Mouse (Mus musculus) intestine, postnatal 0 days (tissue): ENCODE measurements around the gene Wdr31. TPM values are rescaled to one million over a fixed set of nuclear protein-coding genes. Genes with fewer than 3 reads are reported as not detected.

ENCODE experiments used
- ATAC-seq: fragments of 200-750 bp; cut with Nextera tagmentation; 2 replicates; pipeline ENCODE4 v1.8.0; 2017; ENCODE audit warnings: mild to moderate bottlenecking, moderate TSS enrichment, moderate library complexity
- H3K27ac ChIP-seq: fragments of 300-500 bp; sonication (generic); 2 replicates; pipeline ENCODE4 v1.5.1; 2014; ENCODE audit warnings: mild to moderate bottlenecking, low read depth, low read length, moderate library complexity
- H3K27me3 ChIP-seq: fragments of 300-500 bp; sonication (generic); replicated peaks from 2 replicates; pipeline ENCODE4 v1.6.1; 2014; ENCODE audit warnings: low read length, mixed read lengths; ENCODE audit not compliant: control insufficient read depth, insufficient read depth
- H3K36me3 ChIP-seq: fragments of 300-500 bp; sonication (generic); 2 replicates; pipeline ENCODE4 v1.6.1; 2014; ENCODE audit warnings: mild to moderate bottlenecking, moderate library complexity; ENCODE audit not compliant: control insufficient read depth, insufficient read depth
- H3K4me1 ChIP-seq: fragments of 300-500 bp; sonication (generic); replicated peaks from 2 replicates; pipeline ENCODE4 v1.6.1; 2014; ENCODE audit warnings: antibody characterized with exemption, low read length, mixed read lengths; ENCODE audit not compliant: control insufficient read depth, insufficient read depth
- H3K4me2 ChIP-seq: fragments of 300-500 bp; sonication (generic); replicated peaks from 2 replicates; pipeline ENCODE4 v1.6.1; 2014; ENCODE audit warnings: low read depth, mild to moderate bottlenecking, moderate library complexity
- H3K4me3 ChIP-seq: fragments of 300-500 bp; sonication (generic); 2 replicates; pipeline ENCODE4 v1.5.1; 2014; ENCODE audit warnings: low read depth, low read length
- H3K9ac ChIP-seq: fragments of 300-500 bp; sonication (generic); 2 replicates; pipeline ENCODE4 v1.6.1; 2014; ENCODE audit warnings: mild to moderate bottlenecking, low read depth, low read length
- H3K9me3 ChIP-seq: fragments of 300-500 bp; sonication (generic); 2 replicates; pipeline ENCODE4 v1.6.1; 2016; ENCODE audit warnings: mixed run types; ENCODE audit not compliant: control insufficient read depth
- CTCF ChIP-seq: sonication (generic); IDR thresholded peaks from 2 replicates; pipeline ENCODE4 v1.5.1; 2016; ENCODE audit warnings: low read depth, mild to moderate bottlenecking, control low read depth, antibody characterized with exemption, moderate library complexity
- WGBS: fragments of 180-500 bp; shearing (Covaris S2); extraction: QIAGEN DNeasy Blood & Tissue Kit; methylation state at CpG from one replicate; pipeline ENCODE4 v1.1.7; 2014; 5-methylcytosine and 5-hydroxymethylcytosine counted together
- polyA plus RNA-seq: library from polyadenylated mRNA; unstranded; fragments of >200 nt; fragmentation: Nextera tagmentation; extraction: Ambion mirVana; gene quantifications from 2 replicates; pipeline ENCODE4 v1.2.1, GENCODE M21; 2015

The Wdr31 gene
- polyA plus RNA-seq, 1 experiment from 2014 or later, result 1.8 TPM

GRCm38 (mm10) chr4:62509946-62510345, 39.2 kb upstream of the Wdr31 start:
- H3K4me1 ChIP-seq, result no peaks in the 10 kb centered on the region
- no peak overlapping the region for H3K4me2 ChIP-seq
- H3K27ac ChIP-seq, result no peak overlapping the region
- H3K27me3 ChIP-seq, result no peaks in the 10 kb centered on the region
- H3K9me3 ChIP-seq, result no peaks in the 10 kb centered on the region
- H3K9ac ChIP-seq, result no peak overlapping the region
- H3K4me3 ChIP-seq, result no peak overlapping the region
- H3K36me3 ChIP-seq, result peaks cover 73% of the 10 kb centered on the region
- ATAC-seq, result no peak
- 90% methylated on average over 11 of the region's 11 CpGs for WGBS
- no peak for TF ChIP-seq CTCF

GRCm38 (mm10) chr4:62508839-62509238, 38.1 kb upstream of the Wdr31 start:
- Histone ChIP-seq H3K4me3 (no peak overlapping the region), H3K9me3 (no peaks in the 10 kb centered on the region), H3K27me3 (no peaks in the 10 kb centered on the region), H3K4me2 (no peak overlapping the region), H3K36me3 (peaks cover 69% of the 10 kb centered on the region), H3K9ac (no peak overlapping the region), H3K4me1 (peaks cover 3% of the 10 kb centered on the region; the same call in 1 of the 2 replicates), H3K27ac (no peak overlapping the region)
- TF ChIP-seq CTCF, result no peak
- 80% methylated on average over 5 of the region's 5 CpGs for WGBS
- ATAC-seq, result no peak

- Histone ChIP-seq H3K4me2 (no peak overlapping the region), H3K9me3 (no peaks in the 10 kb centered on the region), H3K36me3 (peaks cover 48% of the 10 kb centered on the region), H3K27me3 (no peaks in the 10 kb centered on the region), H3K9ac (no peak overlapping the region), H3K27ac (no peak overlapping the region), H3K4me1 (peaks cover 6% of the 10 kb centered on the region; the same call in 1 of the 2 replicates), H3K4me3 (no peak overlapping the region)
- WGBS, result 60% methylated on average over 2 of the region's 2 CpGs
- peak; percentile 26 for ATAC-seq
- peak; percentile 83 for TF ChIP-seq CTCF
Measured at GRCm38 (mm10) chr4:62506798-62507197, 36.1 kb upstream of the Wdr31 start.

- WGBS, result 82% methylated on average over 3 of the region's 3 CpGs
- ATAC-seq, result no peak
Measured at GRCm38 (mm10) chr4:62505991-62506390, 35.3 kb upstream of the Wdr31 start.

GRCm38 (mm10) chr4:62503374-62503970, 32.8 kb upstream of the Wdr31 start, which contains the start of gene Hdhd3:
Gene Hdhd3 (minus strand): TSS chr4:62503467.
- Histone ChIP-seq H3K27ac (peak within 1 kb of the TSS; percentile 97), H3K9ac (peak within 1 kb of the TSS; percentile 90; the same call in 1 of the 2 replicates), H3K27me3 (no peaks in the 10 kb centered on the region), H3K4me2 (peak within 1 kb of the TSS; percentile 67), H3K4me1 (peaks cover 9% of the 10 kb centered on the region; the same call in 1 of the 2 replicates), H3K9me3 (no peaks in the 10 kb centered on the region), H3K4me3 (peak within 1 kb of the TSS; percentile 88), H3K36me3 (peaks cover 28% of the 10 kb centered on the region)
- WGBS, result 37% methylated on average over 3 of the region's 3 CpGs
- TF ChIP-seq CTCF, result no peak
- ATAC-seq, result no peak

More at GRCm38 (mm10) chr4:62505991-62506390, 35.3 kb upstream of the Wdr31 start:
- no peak for TF ChIP-seq CTCF
- Histone ChIP-seq H3K36me3 (peaks cover 40% of the 10 kb centered on the region), H3K27me3 (no peaks in the 10 kb centered on the region), H3K9me3 (no peaks in the 10 kb centered on the region), H3K4me2 (no peak overlapping the region), H3K4me1 (peaks cover 6% of the 10 kb centered on the region; the same call in 1 of the 2 replicates), H3K4me3 (no peak overlapping the region), H3K27ac (no peak overlapping the region), H3K9ac (no peak overlapping the region)

- peak overlapping the region; percentile 67 for H3K4me2 ChIP-seq
- WGBS, result 29% methylated on average over 7 of the region's 7 CpGs
- peak overlapping the region; percentile 97 for H3K27ac ChIP-seq
- H3K27me3 ChIP-seq, result no peaks in the 10 kb centered on the region
- ATAC-seq, result peak; percentile 64
- H3K9ac ChIP-seq, result no peak overlapping the region
- no peaks in the 10 kb centered on the region for H3K9me3 ChIP-seq
- no peak overlapping the region for H3K4me3 ChIP-seq
- TF ChIP-seq CTCF, result no peak
- peaks cover 24% of the 10 kb centered on the region for H3K36me3 ChIP-seq
- peaks cover 9% of the 10 kb centered on the region; the same call in 1 of the 2 replicates for H3K4me1 ChIP-seq
Measured at GRCm38 (mm10) chr4:62502969-62503368, 32.3 kb upstream of the Wdr31 start.
